Mouse (Mus musculus) limb, embryonic 10.5 days (tissue): ENCODE measurements at regions not wholly inside any gene's neighbourhood (a gene's known extent, or its start where the extent isn't known, plus 50 kb on each side); places are given as distances from the start of the nearest gene placed in this dataset.

Experiments used
- DNase-seq: peaks from one replicate; pipeline ENCODE4 v3.0.0-alpha.2; 2017; ENCODE audit warnings: low spot score
- H3K27ac ChIP-seq: fragments of 300-500 bp; sonication (generic); 2 replicates; pipeline ENCODE4 v1.5.1; 2016; ENCODE audit warnings: mild to moderate bottlenecking
- H3K27me3 ChIP-seq: fragments of 300-500 bp; sonication (generic); 2 replicates; pipeline ENCODE4 v1.6.1; 2016; ENCODE audit warnings: low read depth, mild to moderate bottlenecking; ENCODE audit not compliant: poor library complexity, severe bottlenecking
- H3K36me3 ChIP-seq: fragments of 300-500 bp; sonication (generic); 2 replicates; pipeline ENCODE4 v1.6.1; 2016; ENCODE audit warnings: mild to moderate bottlenecking, moderate library complexity
- H3K4me1 ChIP-seq: fragments of 300-500 bp; sonication (generic); 2 replicates; pipeline ENCODE4 v1.6.1; 2016
- H3K4me3 ChIP-seq: fragments of 300-500 bp; sonication (generic); 2 replicates; pipeline ENCODE4 v1.5.1; 2016; ENCODE audit warnings: mild to moderate bottlenecking, moderate library complexity
- H3K9me3 ChIP-seq: fragments of 300-500 bp; sonication (generic); replicated peaks from 2 replicates; pipeline ENCODE4 v1.6.1; 2016; ENCODE audit warnings: mild to moderate bottlenecking
- WGBS: fragments of 180-500 bp; shearing (Covaris S2); methylation state at CpG from one replicate; pipeline ENCODE4 v1.1.7; 2016; 5-methylcytosine and 5-hydroxymethylcytosine counted together

GRCm38 (mm10) chr14:81038045-81038444 is 1054.2 kb downstream of the Olfm4 start:
- 89% methylated on average over 3 of the region's 3 CpGs for WGBS
- no peak for DNase-seq
- Histone ChIP-seq H3K27ac (no peak overlapping the region), H3K36me3 (no peaks in the 10 kb centered on the region), H3K27me3 (no peaks in the 10 kb centered on the region), H3K4me3 (no peak overlapping the region), H3K9me3 (no peaks in the 10 kb centered on the region), H3K4me1 (no peaks in the 10 kb centered on the region)
